In the genomic region with DNA sequence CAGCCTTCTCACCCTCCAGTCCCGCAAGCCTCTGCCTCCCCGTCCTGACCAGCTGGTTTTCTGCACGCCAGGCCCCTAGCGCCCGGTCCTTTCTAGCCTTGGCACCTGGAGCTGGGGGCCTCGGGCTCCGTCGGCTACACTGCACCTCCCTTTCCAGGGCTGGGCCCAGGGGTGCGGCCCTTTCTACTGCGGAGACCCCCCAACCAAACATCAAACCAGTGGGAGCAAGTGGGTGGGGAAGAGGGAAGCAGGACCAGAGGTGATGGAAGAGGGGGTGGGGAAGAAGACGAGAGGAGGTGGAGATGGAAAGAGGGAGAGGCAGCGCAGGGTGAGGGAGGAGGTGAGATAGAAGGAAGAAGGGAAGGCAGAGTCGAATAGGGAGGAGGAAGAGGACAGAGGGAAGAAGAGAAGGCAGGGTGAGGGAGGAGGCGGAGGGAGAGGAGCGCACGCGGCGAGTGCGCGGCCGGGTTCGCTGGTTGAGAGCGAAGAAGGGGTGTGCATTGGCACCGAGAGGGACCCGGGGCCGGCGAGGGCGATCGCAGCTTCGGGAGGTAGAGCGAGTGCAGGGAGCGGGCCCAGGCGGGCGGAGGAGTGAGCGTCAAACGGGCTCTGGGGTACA, we compare ENCODE assay signal across 8 mouse cellular contexts. TPM values are rescaled to one million over a fixed set of nuclear protein-coding genes. Genes with fewer than 3 reads are reported as not detected.
DNase-seq lines count a peak whose midpoint lies in the region; ATAC-seq and TF ChIP-seq lines count a peak whose summit lies in the region.

A gene (plus strand): TSS at position 321 of the 619 bp plus-strand sequence.

- H3K4me1 ChIP-seq in liver, adult 2 months (ENCODE audit: control insufficient read depth, insufficient read depth, low read length) = peaks cover 12% of the 10 kb centered on the region
- H3K4me1 ChIP-seq in forebrain, embryonic 12.5 days = peaks cover 46% of the 10 kb centered on the region
- 0 out of 2 replicates have a peak, but pooled peaks cover 5% of the 10 kb centered on the region for H3K4me1 ChIP-seq in intestine, postnatal 0 days (replicated peaks; ENCODE audit: control insufficient read depth, insufficient read depth, low read length)
- H3K4me1 ChIP-seq in midbrain, embryonic 14.5 days (ENCODE audit: control insufficient read depth, insufficient read depth, low read length) = peaks cover 31% of the 10 kb centered on the region

- TF ChIP-seq CTCF in liver, adult 2 months (IDR thresholded peaks at IDR 0.05; ENCODE audit: low read depth, low read length) = no peak
- no peak for TF ChIP-seq CTCF in brain, embryonic 14.5 days (IDR thresholded peaks at IDR 0.05; ENCODE audit: borderline replicate concordance, extremely low read depth, insufficient read depth, insufficient read length)
- TF ChIP-seq CTCF in intestine, postnatal 0 days (IDR thresholded peaks at IDR 0.05; ENCODE audit: low read depth) = no peak

- no peak within 1 kb of the TSS for H3K27ac ChIP-seq in liver, adult 2 months (replicated peaks; ENCODE audit: insufficient read depth, low read depth, low read length)
- peak within 1 kb of the TSS; percentile 47; the same call in 1 of the 2 replicates for H3K27ac ChIP-seq in forebrain, embryonic 12.5 days
- no peak within 1 kb of the TSS for H3K27ac ChIP-seq in intestine, postnatal 0 days (ENCODE audit: low read depth, low read length)
- H3K27ac ChIP-seq in midbrain, embryonic 14.5 days (replicated peaks; ENCODE audit: low read depth, low read length) = peak within 1 kb of the TSS; percentile 86

- H3K27me3 ChIP-seq in liver, adult 2 months (ENCODE audit: control insufficient read depth, insufficient read depth, low read length) = peaks cover 7% of the 10 kb centered on the region; the same call in 1 of the 2 replicates
- peaks cover 37% of the 10 kb centered on the region for H3K27me3 ChIP-seq in forebrain, embryonic 12.5 days
- H3K27me3 ChIP-seq in intestine, postnatal 0 days (replicated peaks; ENCODE audit: control insufficient read depth, insufficient read depth, low read length) = peaks cover 27% of the 10 kb centered on the region
- peaks cover 5% of the 10 kb centered on the region for H3K27me3 ChIP-seq in midbrain, embryonic 14.5 days (ENCODE audit: control insufficient read depth, insufficient read depth, low read length)

- 11% methylated on average over 35 of the region's 36 CpGs for WGBS in liver, adult 2 months
- WGBS in forebrain, embryonic 12.5 days = 2% methylated on average over 35 of the region's 36 CpGs
- 4% methylated on average over 34 of the region's 36 CpGs for WGBS in intestine, postnatal 0 days
- 2% methylated on average over 36 of the region's 36 CpGs for WGBS in midbrain, embryonic 14.5 days

- no peak for TF ChIP-seq POLR2A in liver, adult 2 months (IDR thresholded peaks at IDR 0.05; ENCODE audit: extremely low read depth, insufficient read depth, low read length)
- TF ChIP-seq POLR2A in brain, embryonic 14.5 days (IDR thresholded peaks at IDR 0.05; ENCODE audit: borderline replicate concordance, extremely low read depth, insufficient read depth, insufficient read length, poor library complexity, severe bottlenecking) = no peak

- H3K9ac ChIP-seq in liver, adult 2 months (ENCODE audit: low read depth, low read length) = peak within 1 kb of the TSS; percentile 67
- H3K9ac ChIP-seq in forebrain, embryonic 12.5 days = peak within 1 kb of the TSS; percentile 54
- H3K9ac ChIP-seq in intestine, postnatal 0 days (ENCODE audit: low read depth, low read length) = no peak within 1 kb of the TSS
- H3K9ac ChIP-seq in midbrain, embryonic 14.5 days (replicated peaks; ENCODE audit: low read length) = peak within 1 kb of the TSS; percentile 80

- no peak for DNase-seq in liver, adult 2 months (ENCODE audit: extremely low read depth, low read depth, low spot score)
- no peak for DNase-seq in liver
- peak; percentile 41 for DNase-seq in brain, embryonic 14.5 days (ENCODE audit: low read depth)
- peak; percentile 69 for DNase-seq in midbrain, embryonic 14.5 days
- DNase-seq in embryo, embryonic 9.5 days (ENCODE audit: extremely low spot score) = no peak
- no peak for DNase-seq in thymus, postnatal 25 days

- H3K36me3 ChIP-seq in liver, adult 2 months (ENCODE audit: control insufficient read depth, insufficient read depth, low read length) = no peaks in the 10 kb centered on the region
- no peaks in the 10 kb centered on the region for H3K36me3 ChIP-seq in forebrain, embryonic 12.5 days (replicated peaks)
- no peaks in the 10 kb centered on the region for H3K36me3 ChIP-seq in intestine, postnatal 0 days (ENCODE audit: control insufficient read depth, insufficient read depth)
- H3K36me3 ChIP-seq in midbrain, embryonic 14.5 days (ENCODE audit: control insufficient read depth, insufficient read depth, low read length) = no peaks in the 10 kb centered on the region

- peak within 1 kb of the TSS; percentile 37; the same call in 1 of the 2 replicates for H3K4me3 ChIP-seq in liver, adult 2 months (ENCODE audit: insufficient read depth, low read depth, low read length)
- peak within 1 kb of the TSS; percentile 45 for H3K4me3 ChIP-seq in forebrain, embryonic 12.5 days (replicated peaks)
- peak within 1 kb of the TSS; percentile 34 for H3K4me3 ChIP-seq in intestine, postnatal 0 days (ENCODE audit: low read depth, low read length)
- peak within 1 kb of the TSS; percentile 49 for H3K4me3 ChIP-seq in midbrain, embryonic 14.5 days (replicated peaks; ENCODE audit: low read depth, low read length)

- no peak for ATAC-seq in forebrain, embryonic 12.5 days (ENCODE audit: low FRiP score)
- no peak for ATAC-seq in intestine, postnatal 0 days
- no peak for ATAC-seq in midbrain, embryonic 14.5 days (ENCODE audit: low FRiP score, low TSS enrichment)

- H3K9me3 ChIP-seq in forebrain, embryonic 12.5 days = no peaks in the 10 kb centered on the region
- no peaks in the 10 kb centered on the region for H3K9me3 ChIP-seq in intestine, postnatal 0 days (ENCODE audit: control insufficient read depth)
- H3K9me3 ChIP-seq in midbrain, embryonic 14.5 days (ENCODE audit: control insufficient read depth, low read length) = no peaks in the 10 kb centered on the region

- H3K4me2 ChIP-seq in forebrain, embryonic 12.5 days = peak within 1 kb of the TSS; percentile 73
- H3K4me2 ChIP-seq in intestine, postnatal 0 days (replicated peaks; ENCODE audit: low read depth) = peak within 1 kb of the TSS; percentile 55
- peak within 1 kb of the TSS; percentile 94 for H3K4me2 ChIP-seq in midbrain, embryonic 14.5 days (ENCODE audit: low read length)

- H3K79me2 ChIP-seq in liver, adult 2 months (ENCODE audit: control insufficient read depth, insufficient read depth, low read length) = no peaks in the 10 kb centered on the region

RNA-seq across cellular contexts. Expression of the gene that starts here (rescaled TPM):
- total RNA-seq in liver, adult 2 months (2014; rRNA removed) = 0.09 and 0.13 TPM in 2 replicates
- polyA plus RNA-seq in liver, adult 2 months (2012; rRNA removed) = 0.59 and 1.6 TPM in 2 replicates
- polyA plus RNA-seq in brain, embryonic 14.5 days (2012; rRNA removed) = 81.4 and 108 TPM in 2 replicates
- polyA plus RNA-seq in forebrain, embryonic 12.5 days (2016; fragmentation: Nextera tagmentation; extraction: Ambion mirVana) = 10.2 and 11.0 TPM in 2 replicates
- 2.1 and 2.7 TPM in 2 replicates for polyA plus RNA-seq in intestine, postnatal 0 days (2015; fragmentation: Nextera tagmentation; extraction: Ambion mirVana)
- polyA plus RNA-seq in midbrain, embryonic 14.5 days (2014; fragmentation: Nextera tagmentation; extraction: Ambion mirVana) = 28.1 and 49.1 TPM in 2 replicates

Comparison
In these comparisons a context has a peak if more than half of its experiments do, and no peak if none do; other contexts are left out.
1. DNase-seq: peak in brain, embryonic 14.5 days (single experiment) and midbrain, embryonic 14.5 days (single experiment); none in liver, adult 2 months (single experiment), liver (single experiment), embryo, embryonic 9.5 days (single experiment) and thymus, postnatal 25 days (single experiment).
2. H3K27ac ChIP-seq: peak in forebrain, embryonic 12.5 days (single experiment) and midbrain, embryonic 14.5 days (single experiment); none in liver, adult 2 months (single experiment) and intestine, postnatal 0 days (single experiment).
3. Peak in every context shown above with its lines, with median percentiles within 50 percentile points of each other: H3K4me3 ChIP-seq and H3K4me2 ChIP-seq.